Mouse (Mus musculus): ENCODE data around the gene Rbp2. TPM values are rescaled to one million over a fixed set of nuclear protein-coding genes. Genes with fewer than 3 reads are reported as not detected.

Gene Rbp2
- total RNA-seq, 1 experiment from 2014 or later: not detected

- ATAC-seq (replicated peaks in 1 of 2; ENCODE audit: insufficient read depth in 1 of 2, low FRiP score in 2 of 2, low TSS enrichment in 1 of 2, low read depth in 1 of 2, poor library complexity in 2 of 2, severe bottlenecking in 2 of 2): no peak
Measured at GRCm38 (mm10) chr9:98499601-98500000, 13.7 kb downstream of the Rbp2 start.

GRCm38 (mm10) chr9:98507480-98507879 is 21.6 kb downstream of the Rbp2 start:
- ATAC-seq (replicated peaks in 1 of 2; ENCODE audit: insufficient read depth in 1 of 2, low FRiP score in 2 of 2, low TSS enrichment in 1 of 2, low read depth in 1 of 2, poor library complexity in 2 of 2, severe bottlenecking in 2 of 2): no peak

GRCm38 (mm10) chr9:98510363-98511055 is 24.6 kb downstream of the Rbp2 start:
- ATAC-seq (replicated peaks in 1 of 2; ENCODE audit: insufficient read depth in 1 of 2, low FRiP score in 2 of 2, low TSS enrichment in 1 of 2, low read depth in 1 of 2, poor library complexity in 2 of 2, severe bottlenecking in 2 of 2): no peak

- ATAC-seq (replicated peaks in 1 of 2; ENCODE audit: insufficient read depth in 1 of 2, low FRiP score in 2 of 2, low TSS enrichment in 1 of 2, low read depth in 1 of 2, poor library complexity in 2 of 2, severe bottlenecking in 2 of 2): peak; percentile 71 to 83; a peak in 3 of 4 replicates
Measured at GRCm38 (mm10) chr9:98523872-98524271, 38.0 kb downstream of the Rbp2 start.

GRCm38 (mm10) chr9:98524786-98525542 is 39.0 kb downstream of the Rbp2 start:
- no peak for ATAC-seq (replicated peaks in 1 of 2; ENCODE audit: insufficient read depth in 1 of 2, low FRiP score in 2 of 2, low TSS enrichment in 1 of 2, low read depth in 1 of 2, poor library complexity in 2 of 2, severe bottlenecking in 2 of 2)

GRCm38 (mm10) chr9:98525543-98525924 is 39.6 kb downstream of the Rbp2 start:
- ATAC-seq (replicated peaks in 1 of 2; ENCODE audit: insufficient read depth in 1 of 2, low FRiP score in 2 of 2, low TSS enrichment in 1 of 2, low read depth in 1 of 2, poor library complexity in 2 of 2, severe bottlenecking in 2 of 2): no peak

- no peak for ATAC-seq (replicated peaks in 1 of 2; ENCODE audit: insufficient read depth in 1 of 2, low FRiP score in 2 of 2, low TSS enrichment in 1 of 2, low read depth in 1 of 2, poor library complexity in 2 of 2, severe bottlenecking in 2 of 2)
Measured at GRCm38 (mm10) chr9:98527226-98527625, 41.3 kb downstream of the Rbp2 start.

GRCm38 (mm10) chr9:98529776-98530175 is 43.9 kb downstream of the Rbp2 start:
- ATAC-seq (replicated peaks in 1 of 2; ENCODE audit: insufficient read depth in 1 of 2, low FRiP score in 2 of 2, low TSS enrichment in 1 of 2, low read depth in 1 of 2, poor library complexity in 2 of 2, severe bottlenecking in 2 of 2): no peak

GRCm38 (mm10) chr9:98530999-98531398 is 45.1 kb downstream of the Rbp2 start:
- peak; percentile 39 to 82; a peak in 3 of 4 replicates for ATAC-seq (replicated peaks in 1 of 2; ENCODE audit: insufficient read depth in 1 of 2, low FRiP score in 2 of 2, low TSS enrichment in 1 of 2, low read depth in 1 of 2, poor library complexity in 2 of 2, severe bottlenecking in 2 of 2)

- ATAC-seq (replicated peaks in 1 of 2; ENCODE audit: insufficient read depth in 1 of 2, low FRiP score in 2 of 2, low TSS enrichment in 1 of 2, low read depth in 1 of 2, poor library complexity in 2 of 2, severe bottlenecking in 2 of 2): no peak
Measured at GRCm38 (mm10) chr9:98534675-98535280, 48.9 kb downstream of the Rbp2 start.

- ATAC-seq (replicated peaks in 1 of 2; ENCODE audit: insufficient read depth in 1 of 2, low FRiP score in 2 of 2, low TSS enrichment in 1 of 2, low read depth in 1 of 2, poor library complexity in 2 of 2, severe bottlenecking in 2 of 2): no peak
Measured at GRCm38 (mm10) chr9:98535763-98536162, 49.8 kb downstream of the Rbp2 start.

- ATAC-seq (replicated peaks in 1 of 2; ENCODE audit: insufficient read depth in 1 of 2, low FRiP score in 2 of 2, low TSS enrichment in 1 of 2, low read depth in 1 of 2, poor library complexity in 2 of 2, severe bottlenecking in 2 of 2): no peak
Measured at GRCm38 (mm10) chr9:98538017-98538712, 52.2 kb downstream of the Rbp2 start.

- ATAC-seq (replicated peaks in 1 of 2; ENCODE audit: insufficient read depth in 1 of 2, low FRiP score in 2 of 2, low TSS enrichment in 1 of 2, low read depth in 1 of 2, poor library complexity in 2 of 2, severe bottlenecking in 2 of 2): peak; percentile 78 to 89
Measured at GRCm38 (mm10) chr9:98538713-98539360, 52.9 kb downstream of the Rbp2 start.

- ATAC-seq (replicated peaks in 1 of 2; ENCODE audit: insufficient read depth in 1 of 2, low FRiP score in 2 of 2, low TSS enrichment in 1 of 2, low read depth in 1 of 2, poor library complexity in 2 of 2, severe bottlenecking in 2 of 2): no peak
Measured at GRCm38 (mm10) chr9:98544042-98544441, 58.1 kb downstream of the Rbp2 start.

All from hematopoietic stem cell, adult 5-6 weeks (primary cell).